Mouse (Mus musculus) stomach, embryonic 14.5 days (tissue): ENCODE results near the gene Src. TPM values are rescaled to one million over a fixed set of nuclear protein-coding genes. Genes with fewer than 3 reads are reported as not detected.

Experiments
- ATAC-seq: fragments of 200-750 bp; cut with Nextera tagmentation; 2 replicates; pipeline ENCODE4 v1.8.0; 2017; ENCODE audit warnings: low read depth, moderate TSS enrichment; ENCODE audit not compliant: insufficient number of reproducible peaks, insufficient read depth, low FRiP score
- H3K27ac ChIP-seq: fragments of 300-500 bp; sonication (generic); 2 replicates; pipeline ENCODE4 v1.5.1; 2014; ENCODE audit warnings: mild to moderate bottlenecking, low read length, moderate library complexity, mixed read lengths
- H3K27me3 ChIP-seq: fragments of 300-500 bp; sonication (generic); 2 replicates; pipeline ENCODE4 v1.6.1; 2014; ENCODE audit warnings: low read length, control low read depth, mixed read lengths; ENCODE audit not compliant: control insufficient read depth, insufficient read depth
- H3K36me3 ChIP-seq: fragments of 300-500 bp; sonication (generic); 2 replicates; pipeline ENCODE4 v1.6.1; 2014; ENCODE audit warnings: mild to moderate bottlenecking, control low read depth, low read length, moderate library complexity, mixed read lengths; ENCODE audit not compliant: control insufficient read depth, insufficient read depth
- H3K4me1 ChIP-seq: fragments of 300-500 bp; sonication (generic); 2 replicates; pipeline ENCODE4 v1.6.1; 2014; ENCODE audit warnings: low read length, control low read depth, mixed read lengths; ENCODE audit not compliant: control insufficient read depth, insufficient read depth
- H3K4me2 ChIP-seq: fragments of 300-500 bp; sonication (generic); replicated peaks from 2 replicates; pipeline ENCODE4 v1.6.1; 2014; ENCODE audit warnings: low read depth, low read length, control low read depth
- H3K4me3 ChIP-seq: fragments of 300-500 bp; sonication (generic); 2 replicates; pipeline ENCODE4 v1.5.1; 2014; ENCODE audit warnings: low read depth, low read length, control low read depth
- H3K9ac ChIP-seq: fragments of 300-500 bp; sonication (generic); replicated peaks from 2 replicates; pipeline ENCODE4 v1.6.1; 2014; ENCODE audit warnings: low read depth, mild to moderate bottlenecking, control low read depth, low read length, moderate library complexity, mixed read lengths
- H3K9me3 ChIP-seq: fragments of 300-500 bp; sonication (generic); 2 replicates; pipeline ENCODE4 v1.6.1; 2016; ENCODE audit warnings: low read depth, low read length, control low read depth; ENCODE audit not compliant: control insufficient read depth
- WGBS: fragments of 180-500 bp; shearing (Covaris S2); extraction: QIAGEN DNeasy Blood & Tissue Kit; methylation state at CpG from one replicate; pipeline ENCODE4 v1.1.7; 2014; 5-methylcytosine and 5-hydroxymethylcytosine counted together
- polyA plus RNA-seq: library from polyadenylated mRNA; unstranded; fragments of >200 nt; fragmentation: Nextera tagmentation; extraction: Ambion mirVana; gene quantifications from 2 replicates; pipeline ENCODE4 v1.2.1, GENCODE M21; 2014

Gene Src
- polyA plus RNA-seq, 1 experiment from 2014 or later: 17.1 TPM

- Histone ChIP-seq H3K27me3 (no peaks in the 10 kb centered on the region), H3K4me2 (no peak overlapping the region), H3K9me3 (no peaks in the 10 kb centered on the region), H3K4me3 (no peak overlapping the region), H3K27ac (peak overlapping the region; percentile 94), H3K4me1 (peaks cover 55% of the 10 kb centered on the region), H3K9ac (peak overlapping the region; percentile 14; the same call in 1 of the 2 replicates), H3K36me3 (peaks cover 15% of the 10 kb centered on the region; the same call in 1 of the 2 replicates)
- peak; percentile 16; the same call in 1 of the 2 replicates for ATAC-seq
- 20% methylated on average over 9 of the region's 9 CpGs for WGBS
Observed at GRCm38 (mm10) chr2:157434041-157434440, 15.8 kb downstream of the Src start.

- Histone ChIP-seq H3K36me3 (peaks cover 15% of the 10 kb centered on the region; the same call in 1 of the 2 replicates), H3K9ac (peak overlapping the region; percentile 14; the same call in 1 of the 2 replicates), H3K4me3 (no peak overlapping the region), H3K9me3 (no peaks in the 10 kb centered on the region), H3K4me1 (peaks cover 53% of the 10 kb centered on the region), H3K27ac (peak overlapping the region; percentile 94), H3K4me2 (no peak overlapping the region), H3K27me3 (no peaks in the 10 kb centered on the region)
- ATAC-seq: peak; percentile 86
- 9% methylated on average over 6 of the region's 6 CpGs for WGBS
Observed at GRCm38 (mm10) chr2:157434497-157434896, 16.3 kb downstream of the Src start.

GRCm38 (mm10) chr2:157436496-157436895, 18.3 kb downstream of the Src start:
- Histone ChIP-seq H3K9me3 (peaks cover 3% of the 10 kb centered on the region; the same call in 1 of the 2 replicates), H3K27me3 (no peaks in the 10 kb centered on the region), H3K36me3 (peaks cover 27% of the 10 kb centered on the region; the same call in 1 of the 2 replicates), H3K4me1 (peaks cover 38% of the 10 kb centered on the region), H3K9ac (no peak overlapping the region), H3K27ac (no peak overlapping the region), H3K4me3 (no peak overlapping the region), H3K4me2 (no peak overlapping the region)
- no peak for ATAC-seq
- 73% methylated on average over 11 of the region's 11 CpGs for WGBS

- ATAC-seq: no peak
- Histone ChIP-seq H3K27ac (no peak overlapping the region), H3K4me3 (no peak overlapping the region), H3K4me2 (no peak overlapping the region), H3K9me3 (peaks cover 3% of the 10 kb centered on the region; the same call in 1 of the 2 replicates), H3K9ac (no peak overlapping the region), H3K27me3 (no peaks in the 10 kb centered on the region), H3K4me1 (peaks cover 33% of the 10 kb centered on the region), H3K36me3 (peaks cover 21% of the 10 kb centered on the region; the same call in 1 of the 2 replicates)
- WGBS: 89% methylated on average over 3 of the region's 3 CpGs
Observed at GRCm38 (mm10) chr2:157437123-157437522, 18.9 kb downstream of the Src start.

GRCm38 (mm10) chr2:157441363-157441762, 23.1 kb downstream of the Src start:
- Histone ChIP-seq H3K4me3 (no peak overlapping the region), H3K4me1 (no peaks in the 10 kb centered on the region), H3K27me3 (no peaks in the 10 kb centered on the region), H3K9me3 (peaks cover 3% of the 10 kb centered on the region; the same call in 1 of the 2 replicates), H3K27ac (no peak overlapping the region), H3K4me2 (no peak overlapping the region), H3K36me3 (peaks cover 21% of the 10 kb centered on the region; the same call in 1 of the 2 replicates), H3K9ac (no peak overlapping the region)
- no peak for ATAC-seq
- WGBS: 91% methylated on average over 1 of the region's 1 CpGs

- Histone ChIP-seq H3K9ac (no peak overlapping the region), H3K4me2 (no peak overlapping the region), H3K27me3 (no peaks in the 10 kb centered on the region), H3K4me1 (no peaks in the 10 kb centered on the region), H3K9me3 (no peaks in the 10 kb centered on the region), H3K27ac (no peak overlapping the region), H3K4me3 (no peak overlapping the region), H3K36me3 (no peaks in the 10 kb centered on the region; the same call in 1 of the 2 replicates)
- WGBS: 72% methylated on average over 15 of the region's 15 CpGs
- no peak for ATAC-seq
Observed at GRCm38 (mm10) chr2:157447297-157448158, 29.3 kb downstream of the Src start.

GRCm38 (mm10) chr2:157448356-157448755, 30.1 kb downstream of the Src start:
- Histone ChIP-seq H3K9me3 (no peaks in the 10 kb centered on the region), H3K4me3 (no peak overlapping the region), H3K4me1 (no peaks in the 10 kb centered on the region), H3K4me2 (no peak overlapping the region), H3K27ac (no peak overlapping the region), H3K27me3 (no peaks in the 10 kb centered on the region), H3K36me3 (no peaks in the 10 kb centered on the region; the same call in 1 of the 2 replicates), H3K9ac (no peak overlapping the region)
- no peak for ATAC-seq
- 94% methylated on average over 7 of the region's 7 CpGs for WGBS

- 74% methylated on average over 3 of the region's 3 CpGs for WGBS
- H3K4me1 ChIP-seq: no peaks in the 10 kb centered on the region
- no peak overlapping the region for H3K27ac ChIP-seq
- ATAC-seq: no peak
- H3K27me3 ChIP-seq: no peaks in the 10 kb centered on the region
- H3K36me3 ChIP-seq: no peaks in the 10 kb centered on the region; the same call in 1 of the 2 replicates
- H3K9ac ChIP-seq: no peak overlapping the region
- H3K4me2 ChIP-seq: no peak overlapping the region
- H3K9me3 ChIP-seq: no peaks in the 10 kb centered on the region
- H3K4me3 ChIP-seq: no peak overlapping the region
Observed at GRCm38 (mm10) chr2:157450905-157451304, 32.7 kb downstream of the Src start.
